Mouse (Mus musculus): Measurements from ENCODE around the gene Xcl1.
A peak's percentile ranks its signal among the peaks of the same experiment; 100 is the strongest.

Gene Xcl1

GRCm38 (mm10) chr1:164905047-164905446, 30.3 kb downstream of the Xcl1 start:
- DNase-seq (ENCODE audit: low spot score in 2 of 2) = peak; percentile 60 to 65

GRCm38 (mm10) chr1:164900696-164901095, 34.6 kb downstream of the Xcl1 start:
- no peak for DNase-seq (ENCODE audit: low spot score in 2 of 2)

- DNase-seq (ENCODE audit: low spot score in 2 of 2) = no peak
Measured at GRCm38 (mm10) chr1:164900226-164900625, 35.1 kb downstream of the Xcl1 start.

- no peak for DNase-seq (ENCODE audit: low spot score in 2 of 2)
Measured at GRCm38 (mm10) chr1:164899506-164899905, 35.8 kb downstream of the Xcl1 start.

GRCm38 (mm10) chr1:164898846-164899351, 36.4 kb downstream of the Xcl1 start:
- DNase-seq (ENCODE audit: low spot score in 2 of 2) = peak; percentile 79 to 83

GRCm38 (mm10) chr1:164897163-164897817, 38.0 kb downstream of the Xcl1 start:
- DNase-seq (ENCODE audit: low spot score in 2 of 2) = no peak

- no peak for DNase-seq (ENCODE audit: low spot score in 2 of 2)
Measured at GRCm38 (mm10) chr1:164896211-164897145, 38.8 kb downstream of the Xcl1 start.

- DNase-seq (ENCODE audit: low spot score in 2 of 2) = no peak
Measured at GRCm38 (mm10) chr1:164895806-164896205, 39.5 kb downstream of the Xcl1 start.

GRCm38 (mm10) chr1:164890366-164890765, 45.0 kb downstream of the Xcl1 start:
- no peak for DNase-seq (ENCODE audit: low spot score in 2 of 2)

GRCm38 (mm10) chr1:164888563-164888962, 46.8 kb downstream of the Xcl1 start:
- DNase-seq (ENCODE audit: low spot score in 2 of 2) = no peak

- DNase-seq (ENCODE audit: low spot score in 2 of 2) = no peak
Measured at GRCm38 (mm10) chr1:164887775-164888174, 47.6 kb downstream of the Xcl1 start.

- DNase-seq (ENCODE audit: low spot score in 2 of 2) = no peak
Measured at GRCm38 (mm10) chr1:164881891-164882290, 53.4 kb downstream of the Xcl1 start.
